Mouse (Mus musculus): Measurements from ENCODE around the gene Tmem212.

- no peak for TF ChIP-seq POLR2A (IDR thresholded peaks at IDR 0.05; ENCODE audit: borderline replicate concordance, extremely low read depth, insufficient read depth, insufficient read length, poor library complexity, severe bottlenecking)
- no peak for TF ChIP-seq CTCF (IDR thresholded peaks at IDR 0.05; ENCODE audit: borderline replicate concordance, extremely low read depth, insufficient read depth, insufficient read length)
Measured at GRCm38 (mm10) chr3:27871371-27871770, 24.8 kb downstream of the Tmem212 start.
